Mouse (Mus musculus) heart, embryonic 12.5 days (tissue): ENCODE data around the gene Rsph9. TPM values are rescaled to one million over a fixed set of nuclear protein-coding genes. Genes with fewer than 3 reads are reported as not detected.

Source experiments
- ATAC-seq: fragments of 200-750 bp; cut with Nextera tagmentation; 2 replicates; pipeline ENCODE4 v1.8.0; 2017; ENCODE audit warnings: moderate TSS enrichment, moderate library complexity; ENCODE audit not compliant: insufficient number of reproducible peaks, low FRiP score
- H3K27ac ChIP-seq: fragments of 300-500 bp; sonication (generic); 2 replicates; pipeline ENCODE4 v1.5.1; 2016; ENCODE audit warnings: mild to moderate bottlenecking, moderate library complexity; ENCODE audit not compliant: poor library complexity, severe bottlenecking
- H3K27me3 ChIP-seq: fragments of 300-500 bp; sonication (generic); replicated peaks from 2 replicates; pipeline ENCODE4 v1.6.1; 2016; ENCODE audit warnings: mild to moderate bottlenecking, moderate library complexity
- H3K36me3 ChIP-seq: fragments of 300-500 bp; sonication (generic); 2 replicates; pipeline ENCODE4 v1.6.1; 2016; ENCODE audit warnings: mild to moderate bottlenecking, moderate library complexity
- H3K4me1 ChIP-seq: fragments of 300-500 bp; sonication (generic); replicated peaks from 2 replicates; pipeline ENCODE4 v1.6.1; 2016; ENCODE audit warnings: mild to moderate bottlenecking
- H3K4me2 ChIP-seq: fragments of 300-500 bp; sonication (generic); 2 replicates; pipeline ENCODE4 v1.6.1; 2016; ENCODE audit warnings: mild to moderate bottlenecking, moderate library complexity
- H3K4me3 ChIP-seq: fragments of 300-500 bp; sonication (generic); 2 replicates; pipeline ENCODE4 v1.5.1; 2016; ENCODE audit warnings: mild to moderate bottlenecking
- H3K9ac ChIP-seq: fragments of 300-500 bp; sonication (generic); 2 replicates; pipeline ENCODE4 v1.6.1; 2016; ENCODE audit warnings: mild to moderate bottlenecking, moderate library complexity
- H3K9me3 ChIP-seq: fragments of 300-500 bp; sonication (generic); replicated peaks from 2 replicates; pipeline ENCODE4 v1.6.1; 2016; ENCODE audit warnings: mild to moderate bottlenecking, moderate library complexity
- WGBS: fragments of 180-500 bp; shearing (Covaris S2); methylation state at CpG from one replicate; pipeline ENCODE4 v1.1.7; 2016; 5-methylcytosine and 5-hydroxymethylcytosine counted together
- polyA plus RNA-seq: library from polyadenylated mRNA; unstranded; fragments of >200 nt; fragmentation: Nextera tagmentation; extraction: Ambion mirVana; gene quantifications from 2 replicates; pipeline ENCODE4 v1.2.1, GENCODE M21; 2016

Gene Rsph9
- polyA plus RNA-seq, 1 experiment from 2014 or later = 5.5 TPM

DNA sequence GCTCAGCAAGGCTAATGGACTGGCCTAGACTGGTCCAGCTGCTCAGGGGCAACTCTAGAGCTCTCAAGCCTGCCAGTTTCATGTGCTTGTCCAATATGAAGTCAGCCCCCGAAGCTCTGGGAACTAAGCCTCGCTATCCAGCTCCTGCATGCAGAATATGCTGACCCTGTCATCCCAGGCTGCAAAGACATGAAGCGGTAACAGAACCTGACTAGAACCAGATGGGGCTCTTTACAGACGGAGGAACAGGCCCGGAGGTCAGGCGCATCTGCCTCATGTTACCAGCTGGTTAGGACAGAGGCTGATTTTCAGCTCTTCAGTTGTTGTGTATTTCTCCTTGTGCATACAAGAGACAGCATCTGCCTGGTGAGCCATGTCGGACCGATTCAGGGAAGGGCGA lies 42.1 kb downstream of the Rsph9 start:
- Histone ChIP-seq H3K9ac (no peak overlapping the region), H3K4me1 (peaks cover 8% of the 10 kb centered on the region; the same call in 1 of the 2 replicates), H3K27ac (no peak overlapping the region), H3K9me3 (no peaks in the 10 kb centered on the region), H3K36me3 (no peaks in the 10 kb centered on the region), H3K27me3 (no peaks in the 10 kb centered on the region), H3K4me3 (no peak overlapping the region), H3K4me2 (no peak overlapping the region)
- WGBS = 76% methylated on average over 9 of the region's 9 CpGs
- ATAC-seq = no peak

DNA sequence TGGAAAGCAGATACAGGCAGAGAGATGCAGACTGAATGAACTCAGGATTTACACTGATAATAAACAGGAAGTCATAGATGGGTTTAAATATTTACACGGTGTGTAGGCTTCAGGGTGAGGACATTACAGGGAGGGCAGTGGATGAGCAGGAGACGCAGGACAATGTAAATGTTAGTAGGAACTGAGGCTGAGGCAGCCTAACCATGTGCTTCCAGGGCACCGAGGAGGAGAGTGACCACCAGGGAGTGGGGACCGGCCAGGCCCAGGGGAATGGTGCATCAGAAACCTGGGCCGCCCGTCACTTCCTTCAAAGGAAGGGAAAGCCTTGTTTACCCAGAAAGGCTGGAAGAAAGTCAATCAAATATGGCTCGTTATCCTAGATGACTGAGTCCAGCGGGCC lies 45.5 kb downstream of the Rsph9 start:
- 47% methylated on average over 8 of the region's 8 CpGs for WGBS

GRCm38 (mm10) chr17:46091899-46092298 lies 52.1 kb downstream of the Rsph9 start:
- H3K27me3 ChIP-seq = peaks cover 11% of the 10 kb centered on the region
- no peaks in the 10 kb centered on the region for H3K9me3 ChIP-seq
- no peak overlapping the region for H3K9ac ChIP-seq
- H3K27ac ChIP-seq = no peak overlapping the region
- no peak for ATAC-seq
- 77% methylated on average over 14 of the region's 14 CpGs for WGBS
- H3K4me1 ChIP-seq = peaks cover 1% of the 10 kb centered on the region
- no peaks in the 10 kb centered on the region for H3K36me3 ChIP-seq
- no peak overlapping the region for H3K4me2 ChIP-seq
- no peak overlapping the region for H3K4me3 ChIP-seq

More for the DNA sequence above, 45.5 kb downstream of the Rsph9 start:
- no peaks in the 10 kb centered on the region for H3K36me3 ChIP-seq
- no peaks in the 10 kb centered on the region for H3K9me3 ChIP-seq
- no peak for ATAC-seq
- H3K27me3 ChIP-seq = peaks cover 10% of the 10 kb centered on the region
- no peak overlapping the region for H3K4me2 ChIP-seq
- H3K4me1 ChIP-seq = no peaks in the 10 kb centered on the region
- no peak overlapping the region for H3K4me3 ChIP-seq
- no peak overlapping the region for H3K9ac ChIP-seq
- no peak overlapping the region for H3K27ac ChIP-seq

DNA sequence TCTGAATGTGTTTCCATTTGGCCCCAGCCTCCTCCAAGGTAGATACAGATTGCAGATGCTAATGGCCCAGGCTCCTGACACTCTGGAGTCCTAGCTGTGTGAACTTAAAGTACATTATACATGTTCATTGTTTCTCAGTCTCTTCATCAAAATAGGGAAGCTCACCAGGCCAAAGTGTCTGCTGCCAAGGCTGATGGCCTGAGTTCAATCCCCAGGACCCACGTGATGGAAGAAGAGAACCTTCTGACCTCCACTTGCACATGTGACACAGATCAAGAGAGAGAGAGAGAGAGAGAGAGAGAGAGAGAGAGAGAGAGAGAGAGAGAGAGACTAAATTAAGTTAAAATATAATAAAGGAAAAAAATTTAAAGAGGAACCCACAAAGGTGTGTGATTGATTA lies 52.7 kb downstream of the Rsph9 start:
- Histone ChIP-seq H3K4me3 (no peak overlapping the region), H3K9ac (no peak overlapping the region), H3K4me1 (peaks cover 7% of the 10 kb centered on the region), H3K4me2 (no peak overlapping the region), H3K27me3 (peaks cover 11% of the 10 kb centered on the region), H3K27ac (no peak overlapping the region), H3K9me3 (no peaks in the 10 kb centered on the region), H3K36me3 (no peaks in the 10 kb centered on the region)
- no peak for ATAC-seq
- 71% methylated on average over 1 of the region's 1 CpGs for WGBS

DNA sequence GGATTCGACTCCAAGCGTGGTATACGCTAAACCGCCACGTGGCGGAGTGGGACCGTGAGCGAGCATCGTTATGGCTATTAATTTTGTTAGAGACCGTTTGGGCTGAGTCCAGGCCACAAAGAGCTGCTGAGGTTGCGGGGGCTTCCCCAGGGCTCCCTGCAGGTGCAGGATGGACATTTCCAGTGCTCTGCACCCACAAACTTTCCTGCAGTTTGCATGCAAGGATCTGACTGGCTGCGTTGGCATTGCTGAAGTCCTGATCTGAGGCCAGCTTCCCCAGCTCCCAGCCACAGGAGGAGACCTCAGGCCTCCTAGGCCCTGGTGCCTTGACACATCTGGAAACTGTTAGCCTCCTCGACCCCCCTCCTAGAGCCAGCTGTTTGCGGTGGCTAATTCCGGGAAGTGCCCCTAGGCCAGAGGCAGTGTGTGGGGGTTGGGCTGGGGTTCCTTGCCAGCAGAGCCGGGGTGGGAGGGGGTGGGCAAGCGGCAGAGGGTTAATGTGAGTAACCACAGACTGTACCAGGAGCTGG lies 57.6 kb downstream of the Rsph9 start:
- no peaks in the 10 kb centered on the region; the same call in 1 of the 2 replicates for H3K27me3 ChIP-seq
- peaks cover 40% of the 10 kb centered on the region for H3K4me1 ChIP-seq
- no peak for ATAC-seq
- no peak overlapping the region for H3K4me3 ChIP-seq
- H3K9me3 ChIP-seq = no peaks in the 10 kb centered on the region
- no peak overlapping the region for H3K9ac ChIP-seq
- H3K36me3 ChIP-seq = no peaks in the 10 kb centered on the region
- H3K27ac ChIP-seq = no peak overlapping the region
- 57% methylated on average over 17 of the region's 17 CpGs for WGBS
- H3K4me2 ChIP-seq = no peak overlapping the region

DNA sequence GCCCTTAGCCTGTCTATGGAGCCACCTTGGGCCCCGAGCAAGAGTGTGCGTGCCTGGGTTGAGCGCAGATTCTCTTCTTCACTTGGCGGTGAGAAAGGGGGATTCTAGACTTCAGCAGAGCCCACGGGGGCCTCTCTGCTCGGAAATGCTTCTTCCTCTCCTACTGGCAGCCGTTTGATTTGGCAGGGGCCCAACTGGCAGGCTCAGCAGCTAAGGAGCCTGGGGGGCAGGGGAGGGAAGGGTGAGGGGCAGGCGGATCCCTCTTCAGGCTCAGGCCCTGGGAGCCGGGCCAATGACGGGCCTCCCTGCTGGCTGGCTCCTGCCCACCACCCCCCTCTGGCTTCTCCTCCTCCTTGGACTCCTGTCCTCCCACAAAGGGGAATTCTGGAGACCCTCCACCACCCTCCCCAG lies 59.9 kb downstream of the Rsph9 start:
- Histone ChIP-seq H3K9me3 (no peaks in the 10 kb centered on the region), H3K27me3 (no peaks in the 10 kb centered on the region; the same call in 1 of the 2 replicates), H3K9ac (peak overlapping the region; percentile 18), H3K4me1 (peaks cover 53% of the 10 kb centered on the region), H3K36me3 (no peaks in the 10 kb centered on the region), H3K4me3 (peak overlapping the region; percentile 16; the same call in 1 of the 2 replicates), H3K27ac (peak overlapping the region; percentile 68), H3K4me2 (peak overlapping the region; percentile 61)
- peak; percentile 87 for ATAC-seq
- 7% methylated on average over 10 of the region's 10 CpGs for WGBS

GRCm38 (mm10) chr17:46083381-46083780 lies 60.6 kb downstream of the Rsph9 start:
- peak overlapping the region; percentile 61 for H3K4me2 ChIP-seq
- H3K4me1 ChIP-seq = peaks cover 53% of the 10 kb centered on the region
- no peak overlapping the region for H3K4me3 ChIP-seq
- no peak for ATAC-seq
- no peak overlapping the region for H3K9ac ChIP-seq
- WGBS = 72% methylated on average over 3 of the region's 3 CpGs
- H3K36me3 ChIP-seq = no peaks in the 10 kb centered on the region
- no peaks in the 10 kb centered on the region; the same call in 1 of the 2 replicates for H3K27me3 ChIP-seq
- H3K27ac ChIP-seq = no peak overlapping the region
- H3K9me3 ChIP-seq = no peaks in the 10 kb centered on the region

- Histone ChIP-seq H3K4me3 (no peak overlapping the region), H3K27me3 (no peaks in the 10 kb centered on the region; the same call in 1 of the 2 replicates), H3K4me1 (peaks cover 49% of the 10 kb centered on the region), H3K36me3 (no peaks in the 10 kb centered on the region), H3K9ac (no peak overlapping the region; the same call in 1 of the 2 replicates), H3K27ac (no peak overlapping the region), H3K4me2 (no peak overlapping the region), H3K9me3 (no peaks in the 10 kb centered on the region)
- WGBS = 42% methylated on average over 7 of the region's 7 CpGs
- ATAC-seq = peak; percentile 29; the same call in 1 of the 2 replicates
These were observed 62.4 kb downstream of the Rsph9 start for GRCm38 (mm10) chr17:46081657-46082056.

- Histone ChIP-seq H3K27ac (no peak overlapping the region), H3K27me3 (no peaks in the 10 kb centered on the region; the same call in 1 of the 2 replicates), H3K4me3 (no peak overlapping the region), H3K4me1 (peaks cover 44% of the 10 kb centered on the region), H3K9me3 (no peaks in the 10 kb centered on the region), H3K4me2 (no peak overlapping the region), H3K36me3 (no peaks in the 10 kb centered on the region), H3K9ac (no peak overlapping the region; the same call in 1 of the 2 replicates)
- ATAC-seq = peak; percentile 26; the same call in 1 of the 2 replicates
- WGBS = 19% methylated on average over 5 of the region's 5 CpGs
These were observed 63.0 kb downstream of the Rsph9 start for GRCm38 (mm10) chr17:46081042-46081441.

GRCm38 (mm10) chr17:46080388-46080787 lies 63.6 kb downstream of the Rsph9 start:
- WGBS = 48% methylated on average over 7 of the region's 7 CpGs
- no peak for ATAC-seq
- H3K9me3 ChIP-seq = no peaks in the 10 kb centered on the region
- H3K27ac ChIP-seq = no peak overlapping the region
- no peak overlapping the region for H3K4me2 ChIP-seq
- peaks cover 44% of the 10 kb centered on the region for H3K4me1 ChIP-seq
- no peaks in the 10 kb centered on the region for H3K36me3 ChIP-seq
- H3K9ac ChIP-seq = no peak overlapping the region
- H3K4me3 ChIP-seq = no peak overlapping the region
- no peaks in the 10 kb centered on the region; the same call in 1 of the 2 replicates for H3K27me3 ChIP-seq

GRCm38 (mm10) chr17:46079037-46079436 lies 65.0 kb downstream of the Rsph9 start:
- H3K4me2 ChIP-seq = no peak overlapping the region
- no peaks in the 10 kb centered on the region for H3K27me3 ChIP-seq
- no peak overlapping the region for H3K4me3 ChIP-seq
- no peaks in the 10 kb centered on the region for H3K9me3 ChIP-seq
- H3K4me1 ChIP-seq = peaks cover 39% of the 10 kb centered on the region
- ATAC-seq = no peak
- H3K9ac ChIP-seq = no peak overlapping the region
- WGBS = 76% methylated on average over 2 of the region's 2 CpGs
- H3K36me3 ChIP-seq = no peaks in the 10 kb centered on the region
- no peak overlapping the region for H3K27ac ChIP-seq
